Mouse (Mus musculus) CH12.LX (cell line): ENCODE data around the gene Hspa12a. TPM values are rescaled to one million over a fixed set of nuclear protein-coding genes. Genes with fewer than 3 reads are reported as not detected.

ENCODE experiments used
- DNase-seq: peaks from one replicate; pipeline ENCODE4 v3.0.0-alpha.2; 2013; ENCODE audit errors: extremely low read depth
- H3K27ac ChIP-seq: 2 replicates; pipeline ENCODE4 v1.5.1; 2012; ENCODE audit warnings: low read depth, mild to moderate bottlenecking, control low read depth, moderate library complexity; ENCODE audit not compliant: insufficient read depth
- H3K27me3 ChIP-seq: replicated peaks from 2 replicates; pipeline ENCODE3; 2012; ENCODE audit warnings: inconsistent platforms
- H3K36me3 ChIP-seq, 2 experiments: replicated peaks in 1 of 2; 2 replicates each; pipeline versions ENCODE3 to v1.6.1; 2012; ENCODE audit warnings: inconsistent platforms in 1 of 2, low read length in 1 of 2, mild to moderate bottlenecking in 1 of 2, mixed read lengths in 1 of 2, moderate library complexity in 1 of 2; ENCODE audit not compliant: control insufficient read depth in 1 of 2, insufficient read depth in 1 of 2
- H3K4me1 ChIP-seq, 2 experiments: 2 replicates each; pipeline ENCODE4 v1.6.1; 2012; ENCODE audit warnings: inconsistent platforms in 1 of 2, moderate library complexity in 1 of 2; ENCODE audit not compliant: insufficient read depth in 2 of 2, control insufficient read depth in 1 of 2
- H3K4me2 ChIP-seq: 2 replicates; pipeline ENCODE4 v1.6.1; 2012; ENCODE audit warnings: low read depth, mild to moderate bottlenecking, control low read depth; ENCODE audit not compliant: poor library complexity, insufficient read depth, severe bottlenecking
- H3K4me3 ChIP-seq, 3 experiments: fragments of 150-350 bp in 1 of 3; sonication (generic) in 1 of 3; replicated peaks in 1 of 3; 2 replicates each; pipeline versions ENCODE3 to v1.5.1; 2011 to 2012; ENCODE audit warnings: low read depth in 2 of 3, low read length in 2 of 3, mild to moderate bottlenecking in 2 of 3, moderate library complexity in 2 of 3, control low read depth in 1 of 3, improper control_type of control experiment in 1 of 3, inconsistent platforms in 1 of 3, mixed read lengths in 1 of 3; ENCODE audit not compliant: poor library complexity in 1 of 3
- H3K79me2 ChIP-seq: replicated peaks from 2 replicates; pipeline ENCODE4 v1.6.1; 2012; ENCODE audit warnings: mild to moderate bottlenecking, moderate library complexity; ENCODE audit not compliant: control insufficient read depth, poor library complexity, insufficient read depth, severe bottlenecking; ENCODE audit errors: extremely low read depth
- H3K9ac ChIP-seq: 2 replicates; pipeline ENCODE4 v1.6.1; 2012; ENCODE audit warnings: low read depth, mild to moderate bottlenecking, control low read depth, moderate library complexity; ENCODE audit not compliant: insufficient read depth
- H3K9me3 ChIP-seq: replicated peaks from 2 replicates; pipeline ENCODE3; 2012; ENCODE audit warnings: low read length, inconsistent platforms, mixed read lengths
- CHD1 ChIP-seq: IDR thresholded peaks from 2 replicates; pipeline ENCODE4 v1.6.1; 2012; ENCODE audit warnings: low read depth, low read length, improper control_type of control experiment, inconsistent platforms
- E2F4 ChIP-seq: IDR thresholded peaks from 2 replicates; pipeline ENCODE4 v1.6.1; 2011; ENCODE audit warnings: low read depth, low read length, improper control_type of control experiment; ENCODE audit not compliant: insufficient replicate concordance
- GABPA ChIP-seq: IDR thresholded peaks from 2 replicates; pipeline ENCODE4 v1.6.1; 2012; ENCODE audit warnings: low read depth, low read length, improper control_type of control experiment, inconsistent platforms; ENCODE audit not compliant: insufficient replicate concordance
- IRF4 ChIP-seq: IDR thresholded peaks from 2 replicates; pipeline ENCODE4 v1.6.1; 2014; ENCODE audit warnings: low read depth, mild to moderate bottlenecking, inconsistent platforms, low read length, improper control_type of control experiment
- JUN ChIP-seq: IDR thresholded peaks from 2 replicates; pipeline ENCODE4 v1.6.1; 2011; ENCODE audit warnings: low read depth, mild to moderate bottlenecking, low read length, improper control_type of control experiment, moderate library complexity; ENCODE audit not compliant: insufficient read depth
- JUND ChIP-seq: conservative IDR thresholded peaks from 2 replicates; pipeline ENCODE4 v1.6.1; 2011; ENCODE audit warnings: low read depth, low read length, improper control_type of control experiment
- KAT2A ChIP-seq: IDR thresholded peaks from 2 replicates; pipeline ENCODE4 v1.6.1; 2012; ENCODE audit warnings: low read length, improper control_type of control experiment, inconsistent platforms; ENCODE audit not compliant: insufficient replicate concordance
- MAZ ChIP-seq: IDR thresholded peaks from 2 replicates; pipeline ENCODE4 v1.6.1; 2012; ENCODE audit warnings: low read depth, mild to moderate bottlenecking, inconsistent platforms, low read length, improper control_type of control experiment, moderate library complexity
- MXI1 ChIP-seq: IDR thresholded peaks from 2 replicates; pipeline ENCODE4 v1.6.1; 2011; ENCODE audit warnings: mild to moderate bottlenecking, low read depth, low read length, improper control_type of control experiment
- NRF1 ChIP-seq: IDR thresholded peaks from 2 replicates; pipeline ENCODE4 v1.6.1; 2014; ENCODE audit warnings: low read depth, mild to moderate bottlenecking, inconsistent platforms, low read length, improper control_type of control experiment, moderate library complexity
- PAX5 ChIP-seq: IDR thresholded peaks from 2 replicates; pipeline ENCODE4 v1.6.1; 2012; ENCODE audit warnings: low read length, inconsistent platforms, mixed read lengths
- POLR2A ChIP-seq: IDR thresholded peaks from 2 replicates; pipeline ENCODE4 v1.6.1; 2011; ENCODE audit warnings: low read depth, mild to moderate bottlenecking, improper control_type of control experiment, low read length
- POLR2AphosphoS2 ChIP-seq: IDR thresholded peaks from 2 replicates; pipeline ENCODE4 v1.6.1; 2011; ENCODE audit warnings: low read depth, low read length, improper control_type of control experiment
- RAD21 ChIP-seq: IDR thresholded peaks from 2 replicates; pipeline ENCODE4 v1.6.1; 2011; ENCODE audit warnings: low read depth, mild to moderate bottlenecking, low read length, improper control_type of control experiment, moderate library complexity
- RCOR1 ChIP-seq: conservative IDR thresholded peaks from 2 replicates; pipeline ENCODE4 v1.6.1; 2012; ENCODE audit warnings: low read depth, mild to moderate bottlenecking, inconsistent platforms, low read length, improper control_type of control experiment
- SMC3 ChIP-seq: IDR thresholded peaks from 2 replicates; pipeline ENCODE4 v1.6.1; 2011; ENCODE audit warnings: low read depth, low read length, improper control_type of control experiment
- TBP ChIP-seq: conservative IDR thresholded peaks from 2 replicates; pipeline ENCODE4 v1.6.1; 2011; ENCODE audit warnings: low read depth, low read length, improper control_type of control experiment
- UBTF ChIP-seq: IDR thresholded peaks from 2 replicates; pipeline ENCODE4 v1.6.1; 2012; ENCODE audit warnings: low read depth, mild to moderate bottlenecking, inconsistent platforms, low read length, improper control_type of control experiment, moderate library complexity
- USF1 ChIP-seq: IDR thresholded peaks from 2 replicates; pipeline ENCODE4 v1.6.1; 2014; ENCODE audit warnings: low read depth, mild to moderate bottlenecking, inconsistent platforms, low read length, improper control_type of control experiment
- USF2 ChIP-seq: conservative IDR thresholded peaks from 2 replicates; pipeline ENCODE4 v1.6.1; 2011; ENCODE audit warnings: low read depth, low read length, improper control_type of control experiment
- ZKSCAN1 ChIP-seq: IDR thresholded peaks from 2 replicates; pipeline ENCODE4 v1.6.1; 2012; ENCODE audit warnings: low read depth, inconsistent platforms, low read length, improper control_type of control experiment, borderline replicate concordance
- dilution Hi-C: fragments of 300-500 bp; cut with MboI; formaldehyde crosslinking; loops from 2 replicates; pipeline ENCODE4 v1.14.3; 2020; ENCODE audit warnings: low sequenced_read_pairs; ENCODE audit not compliant: extremely low pct_unique_long_range_greater_than_20kb, extremely low pct_ligation_motif_present
- in situ Hi-C: fragments of 300-500 bp; cut with MboI; formaldehyde crosslinking; loops from 3 replicates; pipeline ENCODE4 v1.14.3; 2019; ENCODE audit warnings: low sequenced_read_pairs, low pct_ligation_motif_present, low pct_unique_long_range_greater_than_20kb, mixed read lengths
- polyA plus RNA-seq: library from polyadenylated mRNA; unstranded; fragments of >175 nt; gene quantifications from 2 replicates; pipeline ENCODE4 v1.2.1, GENCODE M21; 2012; ENCODE audit warnings: low read depth; ENCODE audit not compliant: insufficient read length
- total RNA-seq, 2 experiments: library from RNA; depleted of rRNA; stranded (reverse); fragments of 300-350 nt in 1 of 2; fragments of >200 nt in 1 of 2; gene quantifications; 2 replicates each; pipeline ENCODE4 v1.2.3; 2012 to 2014

Hspa12a gene
- total and polyA plus RNA-seq, 3 experiments, result 1.4 to 1.9 (median 1.4) TPM

DNA sequence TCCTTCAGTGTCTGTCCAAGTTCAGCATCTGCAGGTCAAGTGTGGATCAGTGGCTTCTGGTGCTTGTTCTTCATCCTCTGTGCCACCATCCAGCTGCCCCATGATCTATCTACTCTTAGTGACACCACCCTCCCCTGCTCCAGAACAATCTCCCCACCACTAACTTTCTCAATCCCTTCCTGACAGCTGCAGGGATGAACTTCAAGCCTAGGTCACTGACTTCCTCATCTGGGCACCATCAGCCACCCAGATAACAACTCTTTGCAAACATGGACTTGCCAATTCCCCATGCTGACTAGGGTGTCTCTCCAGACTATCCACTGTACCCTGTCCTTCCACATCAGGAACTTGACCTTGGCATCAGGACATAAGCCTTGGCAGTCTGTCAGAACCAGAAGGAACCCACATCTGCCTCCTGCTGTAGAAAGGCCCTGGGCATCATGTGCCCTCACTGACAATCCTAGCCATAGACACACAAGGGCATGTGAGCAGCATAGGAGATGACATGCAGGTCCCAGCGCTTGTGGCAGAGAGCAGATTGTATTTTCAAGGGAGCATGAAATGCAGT lies 79.4 kb downstream of the Hspa12a start:
- H3K4me3 ChIP-seq, result no peak overlapping the region
- TF ChIP-seq KAT2A (no peak), E2F4 (no peak), MAZ (no peak), SMC3 (no peak), POLR2A (no peak), IRF4 (no peak), POLR2AphosphoS2 (no peak), NRF1 (no peak), JUND (no peak), RCOR1 (no peak), RAD21 (no peak), GABPA (no peak), PAX5 (no peak), UBTF (no peak), CHD1 (no peak), ZKSCAN1 (no peak), USF1 (no peak)
- H3K4me1 ChIP-seq, result no peaks in the 10 kb centered on the region
- no peaks in the 10 kb centered on the region for H3K27me3 ChIP-seq
- H3K79me2 ChIP-seq, result no peaks in the 10 kb centered on the region
- no peaks in the 10 kb centered on the region for H3K36me3 ChIP-seq
- H3K9ac ChIP-seq, result no peak overlapping the region
- no peak overlapping the region for H3K4me2 ChIP-seq
- dilution Hi-C loops (no loop called here), in situ Hi-C loops (no loop called here)
- no peak for DNase-seq
- no peak overlapping the region for H3K27ac ChIP-seq
- H3K9me3 ChIP-seq, result peaks cover 4% of the 10 kb centered on the region

DNA sequence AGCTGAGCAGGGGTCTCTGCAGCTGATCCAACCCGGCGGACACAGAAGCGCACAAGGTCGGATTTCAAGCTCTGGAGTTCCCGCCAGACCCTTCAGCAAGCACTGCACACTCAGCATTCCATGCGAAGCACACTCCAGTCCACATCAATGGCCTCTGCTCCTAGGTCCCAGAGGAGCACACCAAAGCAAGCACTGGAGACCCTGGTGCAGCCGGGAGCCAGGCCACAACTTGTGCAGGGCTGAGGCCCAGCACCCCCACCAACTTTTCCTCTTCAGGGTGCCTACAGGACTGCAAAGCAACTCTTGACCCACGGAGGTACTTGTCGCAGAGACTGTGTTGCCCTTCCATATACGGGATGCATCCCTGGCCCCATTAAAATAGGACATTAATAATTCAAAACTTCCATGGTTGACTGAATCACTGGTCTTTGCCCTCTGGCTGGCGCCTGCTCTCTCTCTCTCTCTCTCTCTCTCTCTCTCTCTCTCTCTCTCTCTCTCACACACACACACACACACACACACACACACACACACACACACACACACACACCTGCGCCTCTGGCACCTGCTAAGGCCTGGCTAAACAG lies 82.2 kb downstream of the Hspa12a start:
- dilution Hi-C loops, result no loop called here
- Histone ChIP-seq H3K27ac (no peak overlapping the region), H3K4me3 (no peak overlapping the region), H3K36me3 (no peaks in the 10 kb centered on the region), H3K27me3 (no peaks in the 10 kb centered on the region), H3K4me1 (peaks cover 0 to 3% of the 10 kb centered on the region in 2 experiments; a peak in 2 of 4 replicates), H3K4me2 (no peak overlapping the region), H3K9ac (no peak overlapping the region), H3K9me3 (peaks cover 4% of the 10 kb centered on the region), H3K79me2 (no peaks in the 10 kb centered on the region)
- in situ Hi-C loops, result no loop called here
- no peak for DNase-seq
- TF ChIP-seq TBP (no peak), MXI1 (no peak), JUN (no peak), POLR2A (no peak), ZKSCAN1 (no peak), USF2 (no peak)
